Mouse (Mus musculus) MEL (cell line): ENCODE data around the gene Wipf3.

Experiments used
- CHD2 ChIP-seq: IDR thresholded peaks from 2 replicates; pipeline ENCODE4 v1.6.1; 2011; ENCODE audit warnings: low read length, improper control_type of control experiment
- CTCF ChIP-seq, 3 experiments: IDR thresholded peaks in 2 of 3; conservative IDR thresholded peaks in 1 of 3; 2 replicates each; pipeline ENCODE4 v1.5.1; 2011 to 2012; ENCODE audit warnings: low read length in 3 of 3, low read depth in 2 of 3, mild to moderate bottlenecking in 2 of 3, improper control_type of control experiment in 1 of 3, inconsistent platforms in 1 of 3, mixed read lengths in 1 of 3, moderate library complexity in 1 of 3; ENCODE audit not compliant: control insufficient read depth in 1 of 3, insufficient read depth in 1 of 3, poor library complexity in 1 of 3, severe bottlenecking in 1 of 3
- GABPA ChIP-seq: IDR thresholded peaks from 2 replicates; pipeline ENCODE4 v1.6.1; 2012; ENCODE audit warnings: low read depth, mild to moderate bottlenecking, inconsistent platforms, low read length, improper control_type of control experiment, moderate library complexity
- POLR2A ChIP-seq, 2 experiments: IDR thresholded peaks; 2 replicates each; pipeline ENCODE4 v1.6.1; 2011 to 2012; ENCODE audit warnings: low read length in 2 of 2, mild to moderate bottlenecking in 2 of 2, control low read depth in 1 of 2, improper control_type of control experiment in 1 of 2, low read depth in 1 of 2, moderate library complexity in 1 of 2; ENCODE audit not compliant: control insufficient read depth in 1 of 2, insufficient read depth in 1 of 2, poor library complexity in 1 of 2
- TAL1 ChIP-seq: IDR thresholded peaks from 2 replicates; pipeline ENCODE4 v1.6.1; 2012; ENCODE audit warnings: mild to moderate bottlenecking, inconsistent platforms, low read length, moderate library complexity, mixed read lengths
- USF1 ChIP-seq: IDR thresholded peaks from 2 replicates; pipeline ENCODE4 v1.6.1; 2014; ENCODE audit warnings: low read depth, mild to moderate bottlenecking, inconsistent platforms, low read length, improper control_type of control experiment, moderate library complexity

DNA sequence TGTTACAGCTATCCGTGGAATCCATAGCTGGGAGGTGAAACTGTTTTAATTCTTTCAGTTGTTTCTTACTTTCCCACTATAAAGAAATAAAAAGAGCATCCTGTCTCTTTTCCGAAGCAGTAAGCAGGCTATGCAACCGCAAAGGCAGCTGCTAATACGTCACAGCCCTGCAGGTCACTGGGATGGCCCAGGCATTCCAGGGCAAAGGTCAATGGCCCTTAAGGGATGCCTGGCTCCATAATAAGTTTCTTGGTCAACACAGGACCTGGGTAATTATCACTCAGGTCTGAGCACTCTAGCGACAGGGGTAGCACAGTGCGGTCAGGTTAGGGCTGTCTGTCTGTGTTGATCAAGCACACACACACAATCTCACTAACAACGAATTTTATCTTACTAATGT, 61.7 kb downstream of the Wipf3 start:
- TF ChIP-seq TAL1 (no peak), GABPA (no peak), POLR2A (IDR thresholded peaks at IDR 0.05; ENCODE audit: control insufficient read depth in 1 of 2, insufficient read depth in 1 of 2, low read depth in 1 of 2, low read length in 2 of 2, poor library complexity in 1 of 2) (no peak), CTCF (IDR thresholded peaks at IDR 0.05 in 2 of 3, conservative IDR thresholded peaks at IDR 0.05 in 1 of 3; ENCODE audit: control insufficient read depth in 1 of 3, insufficient read depth in 1 of 3, low read depth in 2 of 3, low read length in 3 of 3, poor library complexity in 1 of 3, severe bottlenecking in 1 of 3) (no peak), CHD2 (no peak), USF1 (no peak)
